Mouse (Mus musculus) inflammation-experienced regulatory T-cells, adult 16 weeks (primary cell): ENCODE data around the gene Col6a4. TPM values are rescaled to one million over a fixed set of nuclear protein-coding genes. Genes with fewer than 3 reads are reported as not detected.

Experiments
- polyA plus RNA-seq: library from polyadenylated mRNA; unstranded; fragments of 100-300 nt; shearing (Covaris generic); gene quantifications from one replicate; pipeline ENCODE4 v1.2.1, GENCODE M21; 2017

Gene Col6a4
- not detected for polyA plus RNA-seq

GRCm38 (mm10) chr9:106096683-106097082 is at the start of gene Col6a4:
Col6a4 (minus strand) TSS chr9:106096783.

GRCm38 (mm10) chr9:105960533-105960932 is 136.1 kb downstream of the Col6a4 start, which contains the start of gene Col6a5:
Col6a5 (minus strand) TSS chr9:105960643.

Other genes with a start within 250 kb of the Col6a4 start
- gene Col6a5, start 136.1 kb downstream of the Col6a4 start, polyA plus RNA-seq = not detected
- gene Glyctk, start 61.4 kb upstream of the Col6a4 start, polyA plus RNA-seq = 9.4 TPM
- gene Wdr82, start 74.1 kb upstream of the Col6a4 start, polyA plus RNA-seq = 49.3 TPM
- gene Ppm1m, start 103.0 kb upstream of the Col6a4 start, polyA plus RNA-seq = 22.2 TPM
- gene Twf2, start 106.3 kb upstream of the Col6a4 start, polyA plus RNA-seq = 328 TPM
- not detected for gene Tlr9, start 125.8 kb upstream of the Col6a4 start, polyA plus RNA-seq
- 61.3 TPM for gene Alas1, start 151.9 kb upstream of the Col6a4 start, polyA plus RNA-seq
- gene Poc1a, start 184.3 kb upstream of the Col6a4 start, polyA plus RNA-seq = 6.3 TPM